In the genomic region with DNA sequence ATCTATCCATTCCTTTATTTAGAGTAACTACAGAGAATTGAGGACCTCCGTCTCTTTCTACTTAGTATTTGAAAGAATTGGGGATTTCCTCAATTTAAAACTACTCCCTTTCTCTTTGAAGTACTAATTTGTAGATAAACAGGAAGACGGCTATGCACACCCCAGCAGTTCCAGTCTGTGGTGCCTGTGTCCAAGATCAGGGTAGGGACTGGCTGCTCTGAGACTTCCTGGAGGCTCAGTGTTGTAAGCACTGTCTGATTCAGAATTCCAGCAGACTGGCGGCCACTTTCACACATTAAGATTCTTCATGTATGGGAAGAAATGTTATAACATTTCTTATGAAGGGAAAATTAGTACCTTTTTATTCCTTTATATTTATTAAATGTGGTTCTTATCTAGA, we compare ENCODE assay signal across 25 mouse cellular contexts.
"Had no signal": no experiment of that assay in that cellular context is flagged by ENCODE, and none has a peak within 500 bp of the region (broad histone marks: within the 10 kb centered on the region; RNA-seq: fewer than 3 reads in every experiment).

No protein-coding gene starts in this region.

- H3K36me3 ChIP-seq: heart, embryonic 10.5 days; heart, embryonic 12.5 days; hindbrain, embryonic 10.5 days; hindbrain, embryonic 12.5 days; intestine, embryonic 15.5 days; limb, embryonic 10.5 days; limb, embryonic 12.5 days; liver, embryonic 13.5 days had no signal

- H3K9ac ChIP-seq: heart, embryonic 12.5 days; hindbrain, embryonic 12.5 days; hindbrain, embryonic 14.5 days; intestine, embryonic 15.5 days; limb, embryonic 12.5 days; liver, embryonic 13.5 days had no signal

- H3K4me2 ChIP-seq: heart, embryonic 12.5 days; hindbrain, embryonic 12.5 days; hindbrain, embryonic 14.5 days; intestine, embryonic 15.5 days; limb, embryonic 12.5 days; liver, embryonic 11.5 days; liver, embryonic 13.5 days had no signal

- H3K9me3 ChIP-seq: heart, embryonic 10.5 days; heart, embryonic 12.5 days; hindbrain, embryonic 10.5 days; hindbrain, embryonic 12.5 days; intestine, embryonic 15.5 days; limb, embryonic 10.5 days; limb, embryonic 12.5 days; liver, embryonic 13.5 days had no signal

- DNase-seq: gastrocnemius, adult 2 months; gastrocnemius, postnatal 10 days; gastrocnemius, postnatal 25 days; heart, adult 18-20 months; heart, postnatal 10 days; heart, postnatal 4 days; kidney, adult 2 months; kidney, adult 9 months; kidney, postnatal 25 days; liver; liver, embryonic 13.5 days had no signal

- H3K27me3 ChIP-seq: heart, embryonic 12.5 days; hindbrain, embryonic 12.5 days; intestine, embryonic 15.5 days; limb, embryonic 12.5 days; liver, embryonic 13.5 days had no signal

- ATAC-seq: hindbrain, embryonic 16.5 days; inflammation-experienced regulatory T-cells, adult 6 months; intestine, embryonic 15.5 days; intestine, postnatal 0 days had no signal

- H3K4me3 ChIP-seq: gastrocnemius, adult 2 months; heart, embryonic 10.5 days; heart, embryonic 12.5 days; hindbrain, embryonic 10.5 days; hindbrain, embryonic 12.5 days; intestine, embryonic 15.5 days; layer of hippocampus, adult 2 months; left cerebral cortex, adult 2 months; limb, embryonic 10.5 days; limb, embryonic 12.5 days; liver, embryonic 13.5 days had no signal

- H3K4me1 ChIP-seq: heart, embryonic 10.5 days; heart, embryonic 12.5 days; hindbrain, embryonic 10.5 days; hindbrain, embryonic 12.5 days; intestine, embryonic 15.5 days; limb, embryonic 10.5 days; limb, embryonic 12.5 days; liver, embryonic 13.5 days had no signal

- H3K27ac ChIP-seq: gastrocnemius, adult 2 months; heart, embryonic 10.5 days; hindbrain, embryonic 10.5 days; hindbrain, embryonic 12.5 days; hindbrain, embryonic 14.5 days; intestine, embryonic 15.5 days; layer of hippocampus, adult 2 months; left cerebral cortex, adult 2 months; limb, embryonic 10.5 days; limb, embryonic 12.5 days; liver, embryonic 13.5 days had no signal
